Mouse (Mus musculus): ENCODE data around the gene Vps25.

The Vps25 gene

DNA sequence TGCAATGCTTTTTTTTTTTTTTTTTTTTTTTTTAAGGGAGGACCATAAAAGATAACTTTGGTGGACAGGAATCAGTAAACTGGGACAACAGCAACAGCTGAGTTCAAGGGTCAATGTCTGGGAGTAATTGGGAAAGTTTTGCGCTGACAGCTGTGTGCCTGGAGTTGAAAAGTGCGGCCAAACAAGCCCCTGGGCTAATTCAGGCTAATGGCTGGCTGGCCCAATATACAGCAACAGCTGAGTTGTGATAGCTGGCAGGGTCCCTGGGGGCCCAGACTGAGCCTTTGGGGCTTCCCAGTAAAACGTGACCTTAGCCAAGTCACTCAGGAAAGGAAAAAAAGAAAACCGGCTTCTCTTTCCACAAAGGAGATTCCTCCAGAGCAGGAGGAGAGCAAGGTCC lies 8.4 kb upstream of the Vps25 start:
- no peak for DNase-seq (ENCODE audit: low spot score)

DNA sequence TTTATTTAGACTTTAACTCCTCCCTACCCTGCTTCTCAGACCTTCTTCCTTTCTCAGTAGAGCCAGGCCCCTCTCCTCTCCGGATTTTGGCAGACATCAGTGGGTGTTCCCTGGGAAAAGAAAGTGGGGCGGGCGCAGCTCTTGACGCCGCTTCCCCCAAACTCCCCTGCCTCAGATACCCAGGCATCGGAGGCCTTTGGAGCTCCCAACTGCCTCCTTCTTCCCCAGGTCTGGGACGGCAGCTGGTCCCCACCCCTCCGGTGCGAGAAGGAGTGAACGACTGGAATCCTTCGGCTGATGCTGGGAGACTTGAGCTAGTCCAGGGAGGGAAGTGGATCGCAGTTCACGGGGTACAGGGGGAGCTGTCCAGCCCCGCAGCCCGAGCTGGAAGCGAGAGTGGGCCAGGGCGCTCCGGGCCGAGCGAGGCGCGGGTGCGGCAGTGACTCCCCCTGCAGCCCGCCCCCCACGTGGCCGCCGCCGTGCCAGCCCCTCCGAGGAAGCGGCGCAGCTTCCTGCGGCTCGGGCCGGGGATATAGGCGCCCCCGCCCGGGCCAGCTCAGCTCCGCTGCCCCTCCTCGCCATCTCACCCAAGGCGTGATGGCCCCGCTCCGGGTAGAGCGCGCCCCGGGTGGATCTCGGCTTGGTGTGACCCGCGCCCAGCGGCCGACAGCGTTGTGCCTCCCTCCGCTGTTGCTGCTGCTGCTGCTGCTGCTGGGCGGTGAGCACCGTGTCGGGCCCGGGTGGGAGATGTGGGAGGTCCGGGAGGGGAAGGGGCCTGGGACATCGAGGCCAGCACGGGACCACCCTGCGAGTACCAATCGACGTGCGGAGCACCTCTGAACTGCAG lies 7.4 kb upstream of the Vps25 start, which contains the start of gene Ramp2:
Ramp2 (plus strand) TSS at position 174 of the 847 bp plus-strand sequence.
- peak; percentile 59 for DNase-seq (ENCODE audit: low spot score)

DNA sequence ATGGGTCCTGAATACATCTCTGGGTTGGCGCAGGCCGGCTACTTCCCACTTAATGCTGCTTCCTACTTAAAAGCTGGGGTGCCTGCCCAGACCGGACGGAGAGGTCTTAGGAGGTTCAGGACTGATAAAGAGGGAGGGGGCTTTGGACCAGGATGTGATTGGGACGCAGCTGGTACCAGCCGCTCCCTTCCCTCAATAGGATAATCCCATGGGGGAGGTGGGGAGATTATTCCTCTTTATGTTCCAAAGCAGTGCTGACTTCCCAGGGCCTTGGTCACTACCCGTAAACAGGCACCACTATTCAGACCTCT lies 6.8 kb upstream of the Vps25 start:
- no peak for DNase-seq (ENCODE audit: low spot score)

DNA sequence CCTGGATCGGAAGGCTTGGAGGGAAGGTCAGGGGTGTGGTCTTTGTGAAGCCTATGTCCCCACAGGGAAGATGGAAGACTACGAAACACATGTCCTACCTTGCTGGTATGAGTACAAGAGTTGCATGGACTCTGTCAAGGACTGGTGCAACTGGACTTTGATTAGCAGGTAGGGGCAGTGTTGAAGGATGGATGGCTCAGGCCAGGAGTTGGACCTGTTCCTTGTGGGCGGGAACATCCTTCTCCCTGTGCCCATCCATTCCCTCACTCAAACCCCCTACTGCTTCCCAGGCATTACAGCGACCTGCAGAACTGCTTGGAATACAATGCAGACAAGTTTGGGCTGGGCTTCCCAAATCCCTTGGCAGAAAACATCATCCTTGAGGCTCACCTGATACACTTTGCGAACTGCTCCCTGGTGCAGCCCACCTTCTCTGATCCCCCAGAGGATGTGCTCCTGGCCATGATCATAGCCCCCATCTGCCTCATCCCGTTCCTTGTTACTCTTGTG lies 5.9 kb upstream of the Vps25 start:
- DNase-seq (ENCODE audit: low spot score) = no peak

DNA sequence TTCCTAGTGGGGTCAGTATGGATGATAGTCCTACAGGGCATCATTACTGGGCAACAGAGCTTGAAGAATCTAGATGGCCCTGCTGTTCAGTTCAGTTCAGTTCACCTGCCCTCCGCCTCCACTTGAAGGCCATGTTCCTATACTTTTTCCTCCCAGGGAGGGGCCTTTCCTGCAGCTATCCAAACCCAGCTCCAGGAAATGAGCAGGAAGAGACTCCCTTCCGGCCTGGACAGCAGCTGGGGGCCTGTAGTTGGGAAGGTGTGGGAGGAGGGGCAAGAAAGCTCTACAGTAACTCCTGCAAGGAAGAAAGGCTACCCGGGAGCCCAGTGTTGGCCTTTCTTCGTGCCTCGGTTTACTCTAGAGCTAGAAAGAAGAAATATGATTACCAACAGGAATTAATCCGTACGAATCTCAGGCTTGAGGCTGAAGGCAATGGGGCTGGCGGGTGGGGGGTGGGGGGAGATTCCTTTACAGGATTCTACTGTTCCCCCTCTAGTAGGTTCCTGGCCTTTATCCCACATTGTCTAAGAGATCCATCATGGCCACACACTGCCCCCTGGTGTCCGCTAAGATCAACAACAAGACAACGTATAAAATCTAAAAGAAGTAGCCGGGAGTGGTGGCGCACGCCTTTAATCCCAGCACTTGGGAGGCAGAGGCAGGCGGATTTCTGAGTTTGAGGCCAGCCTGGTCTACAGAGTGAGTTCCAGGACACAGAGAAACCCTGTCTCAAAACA lies 5.1 kb upstream of the Vps25 start:
- DNase-seq (ENCODE audit: low spot score) = peak; percentile 75

DNA sequence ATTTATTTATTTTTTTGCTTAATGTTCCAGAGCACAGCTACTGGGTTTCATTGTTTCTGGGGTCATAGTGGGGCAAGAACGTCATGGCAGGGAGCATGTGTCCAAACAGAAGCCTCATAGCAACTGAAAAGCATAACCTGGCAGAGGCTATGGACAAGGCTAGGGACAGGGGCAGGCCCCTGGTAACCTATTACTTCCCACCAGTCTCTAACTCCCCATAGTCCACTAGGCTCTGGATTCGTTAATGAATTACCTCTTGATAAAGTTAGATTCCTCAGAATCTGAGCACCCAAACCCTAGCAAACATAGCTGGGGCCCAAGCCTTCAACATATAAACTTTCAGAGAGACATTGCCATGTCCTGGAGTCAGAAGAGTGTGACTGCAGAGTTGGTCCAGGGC lies 2.5 kb upstream of the Vps25 start:
- DNase-seq (ENCODE audit: low spot score) = no peak

DNA sequence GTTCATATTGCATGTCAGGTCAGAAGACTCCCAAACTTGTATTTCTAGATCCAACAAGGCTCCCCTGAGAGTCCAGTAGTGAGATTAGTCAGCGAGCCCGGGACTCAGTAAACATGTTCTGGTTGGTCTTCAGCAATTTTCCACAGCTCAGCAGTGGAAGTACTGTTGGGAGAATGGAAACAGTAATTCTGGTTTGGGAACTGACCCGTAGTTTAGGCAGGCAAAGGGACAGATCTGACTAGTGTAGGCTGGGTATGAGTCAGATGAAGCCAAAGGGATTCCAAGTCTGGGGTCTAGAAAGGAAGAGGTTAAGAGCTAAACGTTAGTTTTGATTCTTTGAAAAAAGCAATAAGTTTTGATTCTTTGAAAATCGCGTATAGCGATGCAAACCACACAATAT lies 566 bp upstream of the Vps25 start:
- DNase-seq (ENCODE audit: low spot score) = peak; percentile 44

DNA sequence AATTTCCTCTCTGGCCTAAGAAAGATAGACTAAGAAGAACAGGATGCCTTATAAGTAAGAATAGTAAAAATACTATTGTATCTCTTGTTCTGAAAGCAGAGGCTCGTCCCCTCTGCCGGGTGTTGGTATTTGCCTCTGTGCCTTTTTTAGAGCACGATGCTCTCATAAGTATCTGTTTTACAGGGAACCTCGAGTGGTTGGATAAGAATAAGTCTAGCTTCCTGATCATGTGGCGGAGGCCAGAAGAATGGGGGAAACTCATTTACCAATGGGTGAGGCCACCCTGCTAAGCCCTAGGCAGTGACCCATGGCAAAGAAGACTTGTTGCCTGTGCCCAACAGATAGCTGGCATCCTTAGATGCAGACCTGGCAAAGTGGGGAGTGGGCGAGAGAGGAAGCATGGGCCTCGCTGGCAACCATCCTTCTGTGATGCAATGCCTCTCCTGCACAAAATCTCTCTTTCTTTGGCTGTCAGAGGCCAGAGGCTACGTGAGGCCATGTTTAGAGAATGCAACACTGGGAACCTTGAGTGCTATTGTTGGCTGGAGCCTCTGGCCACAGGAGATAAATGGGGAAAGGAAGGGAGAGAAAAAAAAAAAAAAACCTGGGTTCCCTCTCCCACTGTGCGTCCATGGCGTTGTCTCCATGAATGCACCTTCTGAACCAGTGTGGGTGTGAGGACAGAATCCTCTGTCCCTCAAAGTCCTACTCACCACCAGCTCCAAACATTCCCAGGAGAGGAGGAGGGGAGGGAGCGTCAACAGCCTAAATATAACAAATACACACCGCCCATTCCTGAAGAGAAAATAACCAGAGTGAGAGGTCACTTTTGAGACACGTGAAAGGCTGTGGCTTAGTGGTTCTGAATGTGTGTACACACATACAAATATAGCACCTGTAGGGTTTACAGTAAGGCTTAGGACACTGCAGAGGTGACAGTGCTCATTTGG lies 2.6 kb downstream of the Vps25 start:
- DNase-seq (ENCODE audit: low spot score) = no peak

DNA sequence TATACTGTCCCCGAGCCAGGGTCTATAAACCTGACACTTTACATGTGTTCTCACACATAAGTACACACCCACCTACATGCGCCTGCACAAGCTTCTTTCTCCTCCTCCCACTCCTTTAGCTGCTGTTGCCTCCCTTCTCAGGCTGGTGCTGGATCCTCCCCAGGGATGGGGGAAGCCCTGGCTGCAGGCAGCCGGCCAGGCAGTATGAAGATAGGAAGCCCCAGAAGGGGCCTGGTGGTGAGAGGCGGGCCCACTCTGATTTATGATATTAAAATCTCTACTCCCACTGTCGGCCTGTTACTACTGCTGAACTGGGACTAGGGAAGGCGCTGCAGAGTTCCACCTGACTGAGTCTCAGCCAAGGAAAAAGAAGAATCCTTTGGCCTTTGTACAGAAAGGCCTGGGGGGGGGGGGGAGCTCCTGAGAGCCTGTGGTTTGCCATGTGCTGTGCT lies 5.8 kb downstream of the Vps25 start:
- DNase-seq (ENCODE audit: low spot score) = peak; percentile 89

DNA sequence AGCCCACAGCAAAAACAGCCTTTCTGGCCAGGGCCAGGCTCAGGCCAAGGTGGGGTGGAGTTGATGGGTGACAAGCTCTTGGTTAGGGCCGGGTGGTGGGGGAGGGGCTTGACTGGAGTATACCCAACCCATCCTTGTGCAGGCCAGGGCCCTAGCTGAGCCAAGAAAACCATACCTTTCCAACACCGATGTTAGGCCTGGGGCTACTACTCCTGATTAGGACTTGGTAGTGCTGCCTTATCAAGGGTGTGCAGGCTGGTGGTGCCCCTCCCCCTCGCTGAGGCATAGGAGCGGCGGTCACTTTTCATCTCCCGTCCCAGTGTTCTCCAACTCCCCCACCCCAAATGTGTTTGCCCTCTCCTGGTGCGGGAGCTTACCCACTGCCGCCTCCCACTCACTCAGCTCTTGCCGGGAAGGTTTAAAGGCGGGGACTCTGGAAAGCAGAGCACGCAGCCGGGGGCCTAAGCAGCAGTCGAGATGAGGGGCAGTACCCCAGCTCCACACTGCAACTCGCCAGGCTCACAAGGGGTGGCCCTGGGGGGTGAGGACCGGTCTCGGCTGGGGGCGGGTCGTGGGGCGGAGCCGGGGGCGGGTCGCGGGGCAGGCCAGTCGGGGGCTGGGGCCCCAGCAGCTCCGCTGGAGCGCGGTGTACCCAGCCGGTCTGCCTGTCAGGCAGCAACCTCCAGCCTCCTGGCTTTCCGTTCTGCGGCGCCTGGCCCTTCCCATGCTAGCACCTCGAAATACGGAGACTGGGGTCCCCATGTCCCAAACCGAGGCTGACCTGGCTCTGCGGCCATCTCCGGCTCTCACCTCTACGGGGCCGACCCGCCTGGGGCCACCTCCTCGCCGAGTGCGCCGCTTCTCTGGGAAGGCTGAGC lies 6.7 kb downstream of the Vps25 start, which contains the start of gene Wnk4:
Wnk4 (plus strand) TSS at position 620 of the 878 bp plus-strand sequence.
- DNase-seq (ENCODE audit: low spot score) = peak; percentile 66

DNA sequence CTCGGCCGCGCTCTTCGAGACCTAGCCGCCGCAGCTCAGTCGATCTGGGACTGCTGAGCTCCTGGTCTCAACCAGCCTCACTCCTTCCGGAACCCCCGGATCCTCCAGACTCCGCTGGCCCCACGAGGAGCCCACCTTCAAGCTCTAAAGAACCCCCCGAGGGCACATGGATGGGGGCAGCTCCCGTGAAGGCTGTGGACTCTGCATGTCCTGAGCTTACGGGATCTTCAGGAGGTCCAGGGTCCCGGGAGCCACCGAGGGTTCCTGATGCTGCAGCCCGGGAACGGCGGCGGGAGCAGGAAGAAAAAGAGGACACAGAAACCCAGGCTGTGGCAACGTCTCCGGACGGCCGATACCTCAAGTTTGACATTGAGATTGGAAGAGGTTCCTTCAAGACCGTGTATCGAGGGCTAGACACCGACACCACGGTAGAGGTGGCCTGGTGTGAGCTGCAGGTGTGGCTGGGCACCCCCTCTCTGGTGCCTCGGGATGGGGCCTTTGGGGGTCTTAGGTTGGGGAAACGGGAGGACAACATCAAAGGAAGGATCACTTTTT lies 7.4 kb downstream of the Vps25 start:
- DNase-seq (ENCODE audit: low spot score) = peak; percentile 36

DNA sequence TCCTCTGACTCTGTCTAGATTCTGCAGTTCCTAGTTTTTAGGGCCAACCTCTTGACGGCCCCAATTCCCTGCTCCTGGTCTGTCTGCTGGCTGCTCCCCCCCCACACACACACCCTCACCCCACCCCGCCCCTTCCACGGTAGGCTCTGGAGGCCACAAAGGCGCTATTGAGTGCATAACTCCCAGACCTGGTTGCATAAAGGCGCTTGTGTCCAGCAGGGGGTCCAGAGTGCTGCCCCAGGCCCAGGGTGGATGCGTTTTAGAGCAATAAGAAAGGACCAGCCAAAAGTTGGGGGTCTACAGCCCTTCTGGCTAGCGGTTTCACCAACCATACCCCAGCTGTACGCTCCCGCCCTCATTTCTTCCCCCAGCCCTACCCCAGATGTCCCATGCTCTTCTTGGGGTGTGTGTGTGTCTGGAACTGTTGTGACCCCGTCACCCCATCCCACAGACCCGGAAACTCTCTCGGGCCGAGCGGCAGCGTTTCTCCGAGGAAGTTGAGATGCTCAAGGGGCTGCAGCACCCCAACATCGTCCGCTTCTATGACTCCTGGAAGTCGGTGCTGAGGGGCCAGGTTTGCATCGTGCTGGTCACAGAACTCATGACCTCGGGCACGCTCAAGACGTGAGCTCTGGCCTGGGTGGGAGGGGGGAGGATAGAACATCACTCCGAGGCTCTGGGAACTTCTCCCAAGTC lies 8.9 kb downstream of the Vps25 start:
- DNase-seq (ENCODE audit: low spot score) = no peak

DNA sequence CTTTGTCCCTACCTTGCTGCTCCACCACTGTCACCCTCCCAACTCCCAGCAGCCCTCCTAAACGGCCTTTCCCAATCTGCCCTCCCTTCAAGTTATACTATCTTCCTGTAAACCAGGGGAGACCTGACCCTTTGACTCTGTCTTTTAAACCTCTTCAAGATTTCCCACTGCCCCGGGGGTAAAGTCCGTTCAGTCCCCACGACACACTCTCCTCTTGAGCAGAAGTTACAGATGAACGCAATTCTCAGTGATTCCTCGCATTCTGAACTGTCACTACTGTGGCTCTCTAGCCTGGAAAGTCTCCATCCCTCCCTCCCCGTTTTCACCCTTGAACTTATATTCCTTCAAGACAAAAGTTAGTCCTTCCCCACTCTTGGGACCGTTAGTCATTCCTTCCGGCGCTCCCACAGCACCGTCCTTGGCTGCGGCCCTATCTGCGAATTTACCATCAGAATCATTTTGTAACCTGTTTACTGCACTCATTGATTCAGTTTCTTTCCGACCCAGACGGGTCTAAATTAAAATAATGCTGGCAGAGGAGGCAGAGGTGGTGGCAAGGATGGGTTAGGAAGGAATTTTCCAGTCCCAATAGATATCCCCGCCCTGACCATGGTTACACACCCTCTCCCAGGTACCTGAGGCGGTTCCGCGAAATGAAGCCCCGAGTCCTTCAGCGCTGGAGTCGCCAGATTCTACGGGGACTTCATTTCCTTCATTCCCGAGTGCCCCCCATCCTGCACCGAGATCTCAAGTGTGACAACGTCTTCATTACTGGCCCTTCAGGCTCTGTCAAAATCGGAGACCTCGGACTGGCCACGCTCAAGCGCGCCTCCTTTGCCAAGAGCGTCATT lies 9.9 kb downstream of the Vps25 start:
- DNase-seq (ENCODE audit: low spot score) = no peak

DNA sequence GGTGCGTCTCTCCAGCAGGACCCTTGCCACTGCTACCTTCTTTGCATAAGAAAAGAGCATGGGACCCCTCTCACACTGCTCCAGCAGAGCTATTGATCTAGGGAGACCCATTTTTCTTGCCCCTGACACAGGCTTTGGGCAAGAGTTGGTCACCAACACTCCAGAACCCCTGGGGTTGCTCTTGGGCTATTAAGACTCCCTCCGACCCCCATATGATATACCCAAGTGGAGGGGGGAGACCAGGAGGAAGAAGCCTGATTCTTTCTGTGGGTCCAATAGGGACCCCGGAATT lies 10.4 kb downstream of the Vps25 start:
- no peak for DNase-seq (ENCODE audit: low spot score)

DNA sequence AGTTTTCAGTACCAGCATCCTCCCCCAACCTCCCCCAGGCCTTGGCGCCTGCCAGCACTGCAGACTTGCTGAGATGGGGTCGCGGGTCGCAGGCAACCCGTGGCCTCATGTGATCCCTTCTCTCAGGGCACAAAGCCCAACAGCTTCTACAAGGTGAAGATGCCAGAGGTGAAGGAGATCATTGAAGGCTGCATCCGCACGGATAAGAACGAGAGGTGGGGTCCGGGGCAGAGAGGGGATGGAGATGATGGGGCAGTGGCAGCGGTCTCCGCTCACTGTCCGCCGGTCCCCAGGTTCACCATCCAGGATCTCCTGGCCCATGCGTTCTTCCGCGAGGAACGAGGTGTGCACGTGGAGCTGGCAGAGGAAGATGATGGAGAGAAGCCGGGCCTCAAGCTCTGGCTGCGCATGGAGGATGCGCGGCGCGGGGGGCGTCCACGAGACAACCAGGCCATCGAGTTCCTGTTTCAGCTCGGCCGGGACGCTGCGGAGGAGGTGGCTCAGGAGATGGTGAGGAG lies 11.5 kb downstream of the Vps25 start:
- DNase-seq (ENCODE audit: low spot score) = no peak

DNA sequence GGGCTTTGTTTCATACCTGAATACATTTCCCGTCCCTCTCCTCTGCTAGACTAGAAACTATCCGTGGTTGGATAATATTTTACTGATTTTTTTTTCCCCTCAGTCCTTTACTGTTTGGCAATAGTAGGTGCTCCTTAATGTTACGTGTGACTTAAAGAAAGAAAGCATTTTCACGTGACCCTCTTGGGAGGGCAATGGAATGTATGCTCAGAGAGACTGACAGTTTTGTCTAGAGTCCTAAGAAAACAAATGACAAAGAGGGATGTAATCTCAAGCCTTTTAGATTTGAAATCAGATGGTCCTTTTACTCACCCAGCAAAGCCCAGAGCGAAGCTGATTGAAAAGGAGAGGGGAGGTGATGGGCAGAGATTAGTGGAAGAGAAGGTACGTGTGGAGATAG lies 12.4 kb downstream of the Vps25 start:
- DNase-seq (ENCODE audit: low spot score) = no peak

DNA sequence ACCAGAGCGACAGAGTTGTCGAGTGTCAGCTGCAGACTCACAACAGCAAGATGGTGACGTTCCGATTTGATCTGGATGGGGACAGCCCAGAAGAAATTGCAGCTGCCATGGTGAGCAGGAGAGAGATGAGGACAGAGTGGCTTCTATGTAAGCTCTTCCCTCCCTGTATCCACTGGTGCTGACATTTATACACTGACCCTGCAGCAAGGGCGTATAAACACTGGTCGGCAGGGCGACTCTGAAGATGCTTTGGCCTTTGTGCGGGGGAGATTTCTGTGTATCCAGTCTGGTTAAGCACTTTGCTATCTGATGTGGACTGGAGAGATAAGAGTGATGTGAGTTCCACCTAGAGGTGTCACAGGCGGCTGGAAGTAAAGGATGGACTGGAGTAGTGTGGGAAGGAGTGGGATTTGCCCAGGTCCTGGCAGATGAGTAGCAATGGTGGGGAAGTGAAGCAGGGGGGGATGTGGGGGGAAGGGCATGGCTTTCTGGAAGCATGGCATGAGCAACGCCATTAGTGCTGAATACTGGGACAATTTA lies 16.1 kb downstream of the Vps25 start:
- peak; percentile 44 for DNase-seq (ENCODE audit: low spot score)

DNA sequence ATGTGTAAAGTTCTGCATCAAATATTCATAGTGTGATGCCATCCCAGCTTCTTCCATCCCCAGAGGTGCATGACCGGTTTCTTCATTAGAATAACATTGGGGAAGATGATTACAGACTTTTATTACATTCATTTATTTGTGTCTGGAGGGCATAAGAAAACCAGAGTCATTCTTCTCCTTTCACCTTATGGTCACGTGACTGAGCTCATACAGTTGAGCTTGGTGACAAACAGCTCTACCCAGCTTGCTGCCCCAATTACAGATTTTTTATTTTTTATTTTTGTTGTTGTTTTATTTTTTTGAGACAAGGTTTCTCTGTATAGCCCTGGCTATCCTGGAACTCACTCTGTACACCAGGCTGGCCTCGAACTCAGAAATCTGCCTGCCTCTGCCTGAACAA lies 18.9 kb downstream of the Vps25 start:
- no peak for DNase-seq (ENCODE audit: low spot score)

DNA sequence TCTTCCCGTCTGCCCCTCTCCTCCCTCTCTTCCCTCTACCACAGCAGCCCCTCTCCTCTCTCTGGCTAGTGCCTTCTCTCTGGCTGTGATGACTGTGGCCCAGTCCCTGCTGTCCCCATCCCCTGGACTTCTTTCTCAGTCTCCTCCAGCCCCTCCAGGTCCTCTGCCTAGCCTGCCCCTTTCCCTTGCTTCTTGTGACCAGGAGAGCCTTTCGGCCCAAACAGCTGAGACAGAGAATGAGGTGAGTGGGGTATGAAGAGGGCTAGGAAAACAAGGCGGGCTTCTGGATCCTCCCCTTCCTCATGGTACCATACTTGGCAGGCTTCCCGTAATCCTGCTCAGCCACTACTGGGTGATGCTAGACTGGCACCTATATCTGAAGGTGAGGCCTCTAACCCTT lies 21.8 kb downstream of the Vps25 start:
- no peak for DNase-seq (ENCODE audit: low spot score)
